Mouse (Mus musculus): ENCODE measurements around the gene Polr2a. TPM values are rescaled to one million over a fixed set of nuclear protein-coding genes. Genes with fewer than 3 reads are reported as not detected.

Gene Polr2a
- polyA plus RNA-seq, 1 experiment: 35.3 TPM

DNA sequence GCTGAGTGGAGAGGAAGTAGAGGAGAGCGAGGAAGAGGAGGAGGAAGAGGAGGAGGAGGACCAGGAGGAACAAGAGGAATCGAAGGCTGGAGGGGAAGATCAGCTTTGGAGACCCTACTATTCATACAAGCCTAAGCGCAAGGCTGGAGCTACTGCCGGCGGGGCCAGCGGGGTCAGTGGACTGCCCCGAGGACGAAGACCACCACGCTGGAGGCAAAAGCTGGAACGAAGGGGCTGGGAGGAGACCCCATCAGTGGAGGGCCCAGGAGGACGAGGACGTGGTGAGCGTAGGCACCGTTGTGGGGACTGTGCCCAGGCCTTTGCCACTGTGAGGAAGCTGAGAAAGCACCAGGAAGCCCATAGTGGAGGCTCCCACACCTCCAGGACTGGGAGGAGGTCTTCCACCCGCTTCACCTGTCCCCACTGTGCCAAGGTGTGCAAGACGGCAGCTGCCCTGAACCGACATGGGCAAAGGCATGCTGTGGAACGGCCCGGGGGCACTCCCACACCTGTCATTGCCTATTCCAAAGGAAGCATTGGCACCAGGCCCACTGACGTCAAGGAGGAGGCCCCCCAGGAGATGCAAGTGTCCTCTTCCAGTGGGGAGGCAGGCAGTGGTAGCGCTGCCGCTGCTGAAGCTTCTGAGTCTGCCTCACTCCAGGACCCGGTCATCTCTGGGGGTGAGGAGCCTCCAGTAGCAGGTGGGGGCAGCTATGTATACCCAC is 20.0 kb upstream of the Polr2a start:
- H3K4me1 ChIP-seq (ENCODE audit: control insufficient read depth, insufficient read depth, low read length): peaks cover 20% of the 10 kb centered on the region
- H3K27ac ChIP-seq (ENCODE audit: insufficient read depth, low read length): no peak overlapping the region
- no peak for TF ChIP-seq POLR2A (IDR thresholded peaks at IDR 0.05; ENCODE audit: borderline replicate concordance, insufficient read depth, low read length)
- no peak for TF ChIP-seq CTCF (IDR thresholded peaks at IDR 0.05; ENCODE audit: borderline replicate concordance, insufficient read depth, low read depth, low read length)
- DNase-seq: peak; percentile 68 to 69
- WGBS: 44% methylated on average over 23 of the region's 23 CpGs
- no peaks in the 10 kb centered on the region for H3K27me3 ChIP-seq (ENCODE audit: control insufficient read depth, insufficient read depth, low read length)
- no peak overlapping the region for H3K4me3 ChIP-seq (replicated peaks; ENCODE audit: insufficient read depth, low read depth, low read length)

GRCm38 (mm10) chr11:69777504-69778257 is 19.2 kb upstream of the Polr2a start:
- WGBS: 65% methylated on average over 26 of the region's 26 CpGs
- DNase-seq: peak in 1 of 2 experiments; percentile 14
- TF ChIP-seq POLR2A (IDR thresholded peaks at IDR 0.05; ENCODE audit: borderline replicate concordance, insufficient read depth, low read length) (no peak), CTCF (IDR thresholded peaks at IDR 0.05; ENCODE audit: borderline replicate concordance, insufficient read depth, low read depth, low read length) (no peak)
- H3K27ac ChIP-seq (ENCODE audit: insufficient read depth, low read length): no peak overlapping the region
- no peaks in the 10 kb centered on the region for H3K27me3 ChIP-seq (ENCODE audit: control insufficient read depth, insufficient read depth, low read length)
- H3K4me3 ChIP-seq (replicated peaks; ENCODE audit: insufficient read depth, low read depth, low read length): no peak overlapping the region
- H3K4me1 ChIP-seq (ENCODE audit: control insufficient read depth, insufficient read depth, low read length): peaks cover 20% of the 10 kb centered on the region

DNA sequence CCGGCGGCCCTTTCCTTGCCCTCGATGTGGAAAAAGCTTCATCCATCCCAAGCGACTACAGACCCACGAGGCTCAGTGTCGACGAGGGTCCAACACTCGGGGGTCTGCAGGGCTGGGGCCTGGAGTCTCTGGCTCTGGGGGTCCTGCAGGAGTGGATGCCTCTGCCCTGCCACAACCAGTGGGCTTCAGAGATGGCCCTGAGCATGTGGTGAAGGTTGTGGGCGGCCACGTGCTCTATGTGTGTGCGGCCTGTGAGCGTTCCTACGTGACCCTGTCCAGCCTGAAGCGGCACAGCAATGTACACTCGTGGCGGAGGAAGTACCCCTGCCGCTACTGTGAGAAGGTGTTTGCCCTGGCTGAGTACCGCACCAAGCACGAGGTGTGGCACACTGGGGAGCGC is 18.1 kb upstream of the Polr2a start:
- WGBS: 84% methylated on average over 20 of the region's 20 CpGs
- TF ChIP-seq POLR2A (IDR thresholded peaks at IDR 0.05; ENCODE audit: borderline replicate concordance, insufficient read depth, low read length) (no peak), CTCF (IDR thresholded peaks at IDR 0.05; ENCODE audit: borderline replicate concordance, insufficient read depth, low read depth, low read length) (no peak)
- Histone ChIP-seq H3K27ac (ENCODE audit: insufficient read depth, low read length) (no peak overlapping the region), H3K4me3 (replicated peaks; ENCODE audit: insufficient read depth, low read depth, low read length) (no peak overlapping the region), H3K27me3 (ENCODE audit: control insufficient read depth, insufficient read depth, low read length) (no peaks in the 10 kb centered on the region), H3K4me1 (ENCODE audit: control insufficient read depth, insufficient read depth, low read length) (peaks cover 20% of the 10 kb centered on the region)
- DNase-seq: no peak

GRCm38 (mm10) chr11:69775716-69776115 is 17.3 kb upstream of the Polr2a start:
- peaks cover 20% of the 10 kb centered on the region for H3K4me1 ChIP-seq (ENCODE audit: control insufficient read depth, insufficient read depth, low read length)
- DNase-seq: peak; percentile 50 to 55
- 28% methylated on average over 10 of the region's 10 CpGs for WGBS
- no peak overlapping the region for H3K4me3 ChIP-seq (replicated peaks; ENCODE audit: insufficient read depth, low read depth, low read length)
- no peak for TF ChIP-seq POLR2A (IDR thresholded peaks at IDR 0.05; ENCODE audit: borderline replicate concordance, insufficient read depth, low read length)
- no peak for TF ChIP-seq CTCF (IDR thresholded peaks at IDR 0.05; ENCODE audit: borderline replicate concordance, insufficient read depth, low read depth, low read length)
- H3K27me3 ChIP-seq (ENCODE audit: control insufficient read depth, insufficient read depth, low read length): no peaks in the 10 kb centered on the region
- H3K27ac ChIP-seq (ENCODE audit: insufficient read depth, low read length): no peak overlapping the region

- Histone ChIP-seq H3K27ac (ENCODE audit: insufficient read depth, low read length) (no peak overlapping the region), H3K4me1 (ENCODE audit: control insufficient read depth, insufficient read depth, low read length) (peaks cover 20% of the 10 kb centered on the region), H3K27me3 (ENCODE audit: control insufficient read depth, insufficient read depth, low read length) (no peaks in the 10 kb centered on the region), H3K4me3 (replicated peaks; ENCODE audit: insufficient read depth, low read depth, low read length) (no peak overlapping the region)
- 66% methylated on average over 5 of the region's 5 CpGs for WGBS
- TF ChIP-seq CTCF (IDR thresholded peaks at IDR 0.05; ENCODE audit: borderline replicate concordance, insufficient read depth, low read depth, low read length) (no peak), POLR2A (IDR thresholded peaks at IDR 0.05; ENCODE audit: borderline replicate concordance, insufficient read depth, low read length) (no peak)
- no peak for DNase-seq
These were observed 16.5 kb upstream of the Polr2a start for GRCm38 (mm10) chr11:69774961-69775360.

- TF ChIP-seq POLR2A (IDR thresholded peaks at IDR 0.05; ENCODE audit: borderline replicate concordance, insufficient read depth, low read length) (no peak), CTCF (IDR thresholded peaks at IDR 0.05; ENCODE audit: borderline replicate concordance, insufficient read depth, low read depth, low read length) (no peak)
- Histone ChIP-seq H3K4me3 (replicated peaks; ENCODE audit: insufficient read depth, low read depth, low read length) (peak overlapping the region; percentile 87), H3K27ac (ENCODE audit: insufficient read depth, low read length) (0 out of 2 replicates have a peak overlapping the region, but pooled peaks have one; percentile 6), H3K27me3 (ENCODE audit: control insufficient read depth, insufficient read depth, low read length) (no peaks in the 10 kb centered on the region), H3K4me1 (ENCODE audit: control insufficient read depth, insufficient read depth, low read length) (peaks cover 17% of the 10 kb centered on the region; the same call in 1 of the 2 replicates)
- DNase-seq: peak in 1 of 2 experiments; percentile 26
- 20% methylated on average over 4 of the region's 4 CpGs for WGBS
These were observed 9.1 kb upstream of the Polr2a start for GRCm38 (mm10) chr11:69767625-69767909.

- DNase-seq: peak; percentile 51 to 52
- Histone ChIP-seq H3K4me3 (replicated peaks; ENCODE audit: insufficient read depth, low read depth, low read length) (peak overlapping the region; percentile 87), H3K4me1 (ENCODE audit: control insufficient read depth, insufficient read depth, low read length) (peaks cover 17% of the 10 kb centered on the region; the same call in 1 of the 2 replicates), H3K27me3 (ENCODE audit: control insufficient read depth, insufficient read depth, low read length) (no peaks in the 10 kb centered on the region), H3K27ac (ENCODE audit: insufficient read depth, low read length) (peak overlapping the region; percentile 99; the same call in 1 of the 2 replicates)
- TF ChIP-seq CTCF (IDR thresholded peaks at IDR 0.05; ENCODE audit: borderline replicate concordance, insufficient read depth, low read depth, low read length) (no peak), POLR2A (IDR thresholded peaks at IDR 0.05; ENCODE audit: borderline replicate concordance, insufficient read depth, low read length) (no peak)
- 20% methylated on average over 13 of the region's 13 CpGs for WGBS
These were observed 8.6 kb upstream of the Polr2a start for GRCm38 (mm10) chr11:69766872-69767624.

Measured in cerebellum, adult 2 months (tissue).